Mouse (Mus musculus): ENCODE measurements at regions not wholly inside any gene's neighbourhood (a gene's known extent, or its start where the extent isn't known, plus 50 kb on each side); places are given as distances from the start of the nearest gene placed in this dataset.

DNA sequence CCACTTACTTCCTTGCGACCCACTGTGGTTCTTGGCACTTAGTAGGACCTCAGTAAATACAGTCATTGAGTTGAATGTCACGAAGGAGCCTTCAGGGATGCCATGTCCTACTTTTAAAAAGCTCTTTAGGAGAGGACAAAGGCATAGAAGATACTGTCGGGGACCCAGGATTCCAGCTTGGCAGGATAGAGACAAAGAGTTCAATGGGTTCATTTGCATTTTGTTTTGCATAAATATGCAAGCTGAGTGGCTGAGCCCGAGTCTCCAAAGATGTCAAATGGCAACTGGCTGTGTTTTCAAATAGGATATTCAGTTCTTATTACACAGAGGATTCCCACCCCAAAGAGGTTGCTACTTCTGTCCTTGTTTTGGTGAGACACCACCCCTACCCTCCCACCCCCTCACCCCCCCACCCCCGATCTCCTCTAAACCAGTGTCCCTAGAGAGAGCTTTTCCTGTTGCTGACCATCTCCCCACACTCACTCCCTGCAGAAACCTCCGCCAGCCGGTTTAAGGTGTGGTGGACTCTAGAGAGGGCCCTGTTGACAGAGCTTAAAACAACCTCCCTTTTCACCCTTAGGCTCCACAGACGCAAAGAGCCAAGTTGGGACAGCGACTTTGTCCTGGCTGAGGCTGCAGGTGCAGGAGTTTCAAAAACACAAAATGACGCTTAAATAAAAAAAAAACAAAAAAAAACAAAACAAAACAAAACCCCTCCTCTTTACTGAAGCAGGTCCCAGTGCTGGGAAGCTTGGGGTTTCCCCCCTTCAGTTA lies 57.9 kb downstream of the Sox9 start:
- no peaks in the 10 kb centered on the region for H3K36me3 ChIP-seq (replicated peaks)
- 9% methylated on average over 10 of the region's 10 CpGs for WGBS

GRCm38 (mm10) chr11:112840495-112840828 lies 58.4 kb downstream of the Sox9 start:
- Histone ChIP-seq H3K9me3 (no peaks in the 10 kb centered on the region), H3K4me3 (no peak overlapping the region), H3K27ac (peak overlapping the region; percentile 70), H3K27me3 (replicated peaks) (no peaks in the 10 kb centered on the region), H3K4me1 (peaks cover 3% of the 10 kb centered on the region; the same call in 1 of the 2 replicates), H3K9ac (no peak overlapping the region), H3K36me3 (replicated peaks) (no peaks in the 10 kb centered on the region), H3K4me2 (no peak overlapping the region)
- peak; percentile 75 for ATAC-seq (replicated peaks)
- 9% methylated on average over 10 of the region's 10 CpGs for WGBS

More for the DNA sequence above, 57.9 kb downstream of the Sox9 start:
- Histone ChIP-seq H3K9ac (no peak overlapping the region), H3K4me1 (peaks cover 7% of the 10 kb centered on the region; the same call in 1 of the 2 replicates), H3K9me3 (no peaks in the 10 kb centered on the region), H3K27ac (peak overlapping the region; percentile 70), H3K4me2 (no peak overlapping the region), H3K4me3 (no peak overlapping the region), H3K27me3 (replicated peaks) (no peaks in the 10 kb centered on the region)
- peak; percentile 54 for ATAC-seq (replicated peaks)

DNA sequence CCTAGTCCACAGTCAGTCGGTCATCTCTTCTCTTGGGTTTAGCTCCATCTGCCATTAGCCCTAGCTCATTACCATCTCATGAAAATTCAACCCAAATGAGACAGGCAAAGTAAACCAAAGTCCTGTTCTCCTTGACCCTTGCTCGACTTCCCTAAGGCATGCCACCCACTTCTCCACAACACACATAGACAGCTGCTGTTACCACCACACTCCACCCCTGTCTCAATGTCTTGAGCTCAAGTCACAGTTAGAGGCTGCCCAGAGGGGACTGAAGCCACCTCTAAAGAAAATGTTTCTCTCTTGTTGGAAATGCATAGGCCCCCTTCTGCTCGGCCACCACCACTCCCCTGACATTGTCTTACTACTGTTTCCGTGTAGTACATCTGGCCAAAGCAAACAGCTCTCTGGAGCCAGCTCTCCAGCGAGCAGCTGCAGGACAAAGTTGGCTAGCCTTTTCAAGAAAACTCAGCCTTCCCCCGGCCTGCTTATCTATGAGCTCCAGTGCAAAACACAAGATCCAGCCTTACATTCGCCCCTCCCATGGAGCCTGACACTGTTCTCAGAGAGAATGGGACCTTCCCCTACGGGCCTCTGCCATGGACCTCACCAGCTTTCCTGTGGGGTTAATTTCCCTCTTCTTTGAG lies 62.4 kb downstream of the Sox9 start:
- H3K4me1 ChIP-seq: peaks cover 3% of the 10 kb centered on the region; the same call in 1 of the 2 replicates
- no peak overlapping the region for H3K4me3 ChIP-seq
- WGBS: 67% methylated on average over 8 of the region's 8 CpGs
- H3K27ac ChIP-seq: no peak overlapping the region
- no peaks in the 10 kb centered on the region for H3K36me3 ChIP-seq (replicated peaks)
- no peaks in the 10 kb centered on the region for H3K9me3 ChIP-seq
- H3K9ac ChIP-seq: no peak overlapping the region
- ATAC-seq (replicated peaks): no peak
- H3K27me3 ChIP-seq (replicated peaks): no peaks in the 10 kb centered on the region
- no peak overlapping the region for H3K4me2 ChIP-seq

DNA sequence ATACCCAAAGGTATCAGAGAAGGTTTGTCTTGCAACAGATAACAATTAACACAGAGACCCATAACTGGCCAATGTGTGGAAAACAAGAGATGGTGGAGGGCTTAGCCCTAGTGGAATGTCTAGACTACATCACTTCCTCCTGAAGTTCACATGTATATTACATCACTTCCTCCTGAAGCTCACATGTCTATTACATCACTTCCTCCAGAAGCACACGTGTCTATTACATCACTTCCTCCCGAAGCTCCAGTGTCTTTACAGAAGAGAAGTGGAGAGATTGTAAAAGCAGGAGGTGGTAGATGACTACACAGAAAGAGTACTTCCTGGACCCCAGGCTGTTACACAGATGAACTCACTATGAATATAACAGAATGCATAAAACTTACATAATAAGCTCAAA lies 65.1 kb downstream of the Sox9 start:
- WGBS: 93% methylated on average over 2 of the region's 2 CpGs
- H3K27me3 ChIP-seq (replicated peaks): no peaks in the 10 kb centered on the region
- H3K9me3 ChIP-seq: no peaks in the 10 kb centered on the region
- no peak overlapping the region for H3K4me3 ChIP-seq
- ATAC-seq (replicated peaks): no peak
- H3K4me2 ChIP-seq: no peak overlapping the region
- H3K36me3 ChIP-seq (replicated peaks): no peaks in the 10 kb centered on the region
- H3K9ac ChIP-seq: no peak overlapping the region
- H3K4me1 ChIP-seq: no peaks in the 10 kb centered on the region
- H3K27ac ChIP-seq: no peak overlapping the region

DNA sequence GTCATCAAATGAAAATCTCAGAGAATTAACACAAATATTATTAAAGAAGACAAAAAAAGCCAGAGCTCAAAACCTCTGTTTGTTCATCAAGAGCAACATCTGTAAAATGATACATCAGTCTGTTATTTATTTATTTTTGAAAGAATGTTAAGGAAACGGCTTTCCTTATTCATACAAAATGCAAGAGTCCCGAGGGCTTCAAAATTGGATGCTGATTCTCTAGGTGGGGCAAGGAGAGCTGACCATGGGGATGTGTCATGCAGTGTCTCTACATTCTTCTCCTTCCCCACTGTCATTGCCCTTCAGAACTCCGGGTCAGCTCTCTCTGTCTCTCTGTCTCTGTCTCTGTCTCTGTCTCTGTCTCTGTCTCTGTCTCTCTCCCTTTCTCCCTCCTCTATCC lies 65.8 kb downstream of the Sox9 start:
- ATAC-seq (replicated peaks): no peak
- H3K4me3 ChIP-seq: no peak overlapping the region
- H3K9ac ChIP-seq: no peak overlapping the region
- no peaks in the 10 kb centered on the region for H3K36me3 ChIP-seq (replicated peaks)
- H3K4me2 ChIP-seq: no peak overlapping the region
- H3K4me1 ChIP-seq: no peaks in the 10 kb centered on the region
- WGBS: 78% methylated on average over 3 of the region's 3 CpGs
- H3K27ac ChIP-seq: no peak overlapping the region
- H3K9me3 ChIP-seq: no peaks in the 10 kb centered on the region
- H3K27me3 ChIP-seq (replicated peaks): no peaks in the 10 kb centered on the region

DNA sequence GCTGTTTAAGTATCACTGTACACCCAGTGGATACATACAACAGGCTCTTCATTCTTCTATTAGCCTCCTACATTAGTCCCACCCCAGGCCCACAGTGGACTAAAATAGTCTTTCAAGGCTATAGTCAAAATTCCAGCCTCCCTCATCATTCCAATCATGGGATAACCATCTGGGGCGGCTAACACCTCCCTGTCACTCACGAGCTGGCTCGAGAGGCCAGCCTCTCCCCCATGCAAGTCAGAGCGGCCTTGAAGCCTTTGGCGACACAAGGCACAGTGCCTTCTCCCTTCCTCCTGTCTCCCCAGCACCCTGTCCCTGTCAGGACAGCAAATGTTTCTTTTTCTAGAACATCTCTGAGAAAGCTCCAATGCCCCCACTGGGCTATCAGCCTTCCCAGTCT lies 68.0 kb downstream of the Sox9 start:
- H3K27ac ChIP-seq: no peak overlapping the region
- H3K36me3 ChIP-seq (replicated peaks): no peaks in the 10 kb centered on the region
- WGBS: 79% methylated on average over 5 of the region's 5 CpGs
- no peaks in the 10 kb centered on the region for H3K27me3 ChIP-seq (replicated peaks)
- H3K9me3 ChIP-seq: no peaks in the 10 kb centered on the region
- H3K9ac ChIP-seq: no peak overlapping the region
- H3K4me3 ChIP-seq: no peak overlapping the region
- H3K4me2 ChIP-seq: no peak overlapping the region
- no peaks in the 10 kb centered on the region for H3K4me1 ChIP-seq
- ATAC-seq (replicated peaks): no peak

DNA sequence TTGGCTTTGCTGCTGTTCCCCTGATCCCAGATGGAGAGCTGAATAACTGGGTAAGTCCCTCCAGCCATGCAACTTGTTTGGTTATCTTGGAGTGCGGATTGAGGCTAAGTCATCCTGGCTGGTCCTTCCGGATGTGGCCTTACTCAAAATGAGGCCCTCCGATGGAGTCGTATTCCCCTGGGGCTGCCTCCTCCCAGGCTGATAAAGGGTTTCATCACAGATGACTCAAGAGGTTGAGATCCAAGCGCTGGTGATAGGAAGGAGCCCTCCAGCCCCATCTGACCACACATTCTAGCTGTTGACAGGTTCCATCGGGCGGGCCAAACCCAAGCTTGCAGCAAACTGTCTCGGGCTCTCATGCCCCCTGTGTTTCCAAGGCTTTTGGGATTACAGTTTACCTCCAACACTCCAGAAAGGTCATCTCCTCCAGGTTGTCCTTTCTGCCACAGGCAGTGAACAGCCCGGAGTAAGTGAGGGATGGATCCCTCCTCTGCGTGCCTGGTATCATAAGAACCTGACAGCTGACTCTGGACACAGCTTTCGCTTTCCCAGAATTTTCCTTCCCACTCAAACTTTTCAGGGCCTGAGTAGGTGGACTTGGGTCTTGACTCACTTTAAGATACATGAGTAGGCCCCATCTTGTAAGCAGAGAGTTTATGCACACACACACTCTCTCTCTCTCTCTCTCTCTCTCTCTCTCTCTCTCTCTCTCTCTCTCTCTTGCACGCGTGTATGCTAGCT lies 68.7 kb downstream of the Sox9 start:
- Histone ChIP-seq H3K4me1 (no peaks in the 10 kb centered on the region), H3K27ac (no peak overlapping the region), H3K4me2 (no peak overlapping the region), H3K27me3 (replicated peaks) (no peaks in the 10 kb centered on the region), H3K9me3 (no peaks in the 10 kb centered on the region), H3K4me3 (no peak overlapping the region), H3K36me3 (replicated peaks) (no peaks in the 10 kb centered on the region), H3K9ac (no peak overlapping the region)
- WGBS: 86% methylated on average over 13 of the region's 13 CpGs
- ATAC-seq (replicated peaks): no peak

- Histone ChIP-seq H3K36me3 (replicated peaks) (no peaks in the 10 kb centered on the region), H3K9me3 (no peaks in the 10 kb centered on the region), H3K4me3 (no peak overlapping the region), H3K4me2 (no peak overlapping the region), H3K27me3 (replicated peaks) (no peaks in the 10 kb centered on the region), H3K4me1 (no peaks in the 10 kb centered on the region), H3K27ac (no peak overlapping the region), H3K9ac (no peak overlapping the region)
- ATAC-seq (replicated peaks): no peak
- 83% methylated on average over 9 of the region's 9 CpGs for WGBS
Observed at GRCm38 (mm10) chr11:112851321-112851720, 69.3 kb downstream of the Sox9 start.

GRCm38 (mm10) chr11:112855975-112856374 lies 74.0 kb downstream of the Sox9 start:
- Histone ChIP-seq H3K4me1 (peaks cover 6% of the 10 kb centered on the region), H3K9ac (no peak overlapping the region), H3K4me3 (no peak overlapping the region), H3K4me2 (no peak overlapping the region), H3K36me3 (replicated peaks) (no peaks in the 10 kb centered on the region), H3K27ac (no peak overlapping the region), H3K9me3 (0 out of 2 replicates have a peak, but pooled peaks cover 6% of the 10 kb centered on the region), H3K27me3 (replicated peaks) (no peaks in the 10 kb centered on the region)
- ATAC-seq (replicated peaks): no peak
- WGBS: 64% methylated on average over 5 of the region's 5 CpGs

- Histone ChIP-seq H3K9ac (no peak overlapping the region), H3K4me2 (no peak overlapping the region), H3K4me1 (peaks cover 7% of the 10 kb centered on the region), H3K27me3 (replicated peaks) (no peaks in the 10 kb centered on the region), H3K4me3 (no peak overlapping the region), H3K36me3 (replicated peaks) (no peaks in the 10 kb centered on the region), H3K27ac (peak overlapping the region; percentile 48; the same call in 1 of the 2 replicates), H3K9me3 (0 out of 2 replicates have a peak, but pooled peaks cover 6% of the 10 kb centered on the region)
- 67% methylated on average over 7 of the region's 7 CpGs for WGBS
- ATAC-seq (replicated peaks): no peak
Observed at GRCm38 (mm10) chr11:112859309-112859708, 77.3 kb downstream of the Sox9 start.

DNA sequence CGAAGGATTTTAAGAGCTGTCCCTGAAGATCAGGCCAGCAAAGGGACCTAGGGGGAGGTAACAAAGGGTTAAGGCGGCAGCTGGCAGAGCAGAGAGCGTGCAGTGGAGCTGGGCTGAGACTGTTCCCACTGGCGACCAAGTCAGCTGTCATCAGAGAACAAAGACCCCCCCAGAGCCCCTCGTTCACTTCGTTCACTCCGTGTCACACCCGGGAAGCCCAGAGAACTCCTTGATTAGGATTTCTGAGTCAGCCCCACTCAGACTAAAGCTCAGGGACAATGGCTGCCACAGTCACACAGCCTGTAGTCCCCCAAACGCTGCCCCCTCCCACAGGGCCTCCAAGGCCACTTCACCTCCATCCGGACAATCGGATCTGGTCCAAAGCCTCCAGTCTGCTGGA lies 78.8 kb downstream of the Sox9 start:
- Histone ChIP-seq H3K36me3 (replicated peaks) (no peaks in the 10 kb centered on the region), H3K4me2 (no peak overlapping the region), H3K4me1 (peaks cover 7% of the 10 kb centered on the region), H3K27me3 (replicated peaks) (no peaks in the 10 kb centered on the region), H3K27ac (peak overlapping the region; percentile 30), H3K9ac (no peak overlapping the region), H3K4me3 (no peak overlapping the region), H3K9me3 (0 out of 2 replicates have a peak, but pooled peaks cover 6% of the 10 kb centered on the region)
- WGBS: 4% methylated on average over 11 of the region's 11 CpGs
- ATAC-seq (replicated peaks): peak; percentile 62; the same call in 1 of the 2 replicates

DNA sequence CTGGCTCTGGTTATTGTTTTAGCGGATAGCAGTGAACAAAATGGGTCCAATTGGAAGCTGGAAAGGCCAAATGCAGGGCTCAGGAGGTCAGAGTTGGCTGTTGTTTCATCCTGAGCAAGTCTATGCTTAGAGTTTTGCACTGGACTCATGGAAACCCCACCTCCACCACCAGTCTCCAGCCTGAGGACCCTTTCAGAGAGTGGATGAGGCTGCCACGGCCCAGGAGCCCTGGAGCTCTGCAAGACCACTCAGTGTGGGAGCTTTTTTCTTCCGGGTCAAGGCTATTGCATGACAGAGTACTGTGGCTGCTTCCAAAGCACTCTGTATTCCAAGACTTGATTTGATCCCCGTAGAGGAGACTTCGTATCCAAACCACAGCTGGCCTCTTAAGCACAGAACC lies 79.2 kb downstream of the Sox9 start:
- Histone ChIP-seq H3K9ac (no peak overlapping the region), H3K36me3 (replicated peaks) (no peaks in the 10 kb centered on the region), H3K4me2 (no peak overlapping the region), H3K27ac (peak overlapping the region; percentile 30; the same call in 1 of the 2 replicates), H3K4me1 (peaks cover 7% of the 10 kb centered on the region), H3K9me3 (0 out of 2 replicates have a peak, but pooled peaks cover 6% of the 10 kb centered on the region), H3K27me3 (replicated peaks) (no peaks in the 10 kb centered on the region), H3K4me3 (no peak overlapping the region)
- WGBS: 50% methylated on average over 5 of the region's 5 CpGs
- no peak for ATAC-seq (replicated peaks)
